Mouse (Mus musculus) limb, embryonic 15.5 days (tissue): ENCODE data around the gene Pfn4. TPM values are rescaled to one million over a fixed set of nuclear protein-coding genes. Genes with fewer than 3 reads are reported as not detected.
"Not testable (repeated sequence)": the region's sequence is repeated elsewhere in the genome, so short reads cannot be mapped to it uniquely, and the experiment has no call there.

ENCODE experiments used
- ATAC-seq: fragments of 200-750 bp; cut with Nextera tagmentation; 2 replicates; pipeline ENCODE4 v1.8.0; 2017; ENCODE audit warnings: low read depth, moderate TSS enrichment; ENCODE audit not compliant: insufficient number of reproducible peaks, low FRiP score, low TSS enrichment
- H3K27ac ChIP-seq: fragments of 300-500 bp; sonication (generic); 2 replicates; pipeline ENCODE4 v1.5.1; 2015; ENCODE audit warnings: moderate library complexity, mild to moderate bottlenecking, inconsistent platforms
- H3K27me3 ChIP-seq: fragments of 300-500 bp; sonication (generic); 2 replicates; pipeline ENCODE4 v1.6.1; 2015; ENCODE audit warnings: inconsistent platforms
- H3K36me3 ChIP-seq: fragments of 300-500 bp; sonication (generic); 2 replicates; pipeline ENCODE4 v1.6.1; 2015; ENCODE audit warnings: inconsistent platforms
- H3K4me1 ChIP-seq: fragments of 300-500 bp; sonication (generic); 2 replicates; pipeline ENCODE4 v1.6.1; 2015; ENCODE audit warnings: inconsistent platforms
- H3K4me2 ChIP-seq: fragments of 300-500 bp; sonication (generic); 2 replicates; pipeline ENCODE4 v1.6.1; 2015; ENCODE audit warnings: mild to moderate bottlenecking, inconsistent platforms
- H3K4me3 ChIP-seq: fragments of 300-500 bp; sonication (generic); 2 replicates; pipeline ENCODE4 v1.5.1; 2015; ENCODE audit warnings: mild to moderate bottlenecking, inconsistent platforms
- H3K9ac ChIP-seq: fragments of 300-500 bp; sonication (generic); 2 replicates; pipeline ENCODE4 v1.6.1; 2015; ENCODE audit warnings: inconsistent platforms
- H3K9me3 ChIP-seq: fragments of 300-500 bp; sonication (generic); 2 replicates; pipeline ENCODE4 v1.6.1; 2016; ENCODE audit warnings: inconsistent platforms
- WGBS: fragments of 180-500 bp; shearing (Covaris S2); methylation state at CpG from one replicate; pipeline ENCODE4 v1.1.7; 2015; 5-methylcytosine and 5-hydroxymethylcytosine counted together
- polyA plus RNA-seq: library from polyadenylated mRNA; unstranded; fragments of >200 nt; fragmentation: Nextera tagmentation; extraction: Ambion mirVana; gene quantifications from 2 replicates; pipeline ENCODE4 v1.2.1, GENCODE M21; 2015

The Pfn4 gene
- polyA plus RNA-seq, 1 experiment from 2014 or later, result 3.6 TPM

DNA sequence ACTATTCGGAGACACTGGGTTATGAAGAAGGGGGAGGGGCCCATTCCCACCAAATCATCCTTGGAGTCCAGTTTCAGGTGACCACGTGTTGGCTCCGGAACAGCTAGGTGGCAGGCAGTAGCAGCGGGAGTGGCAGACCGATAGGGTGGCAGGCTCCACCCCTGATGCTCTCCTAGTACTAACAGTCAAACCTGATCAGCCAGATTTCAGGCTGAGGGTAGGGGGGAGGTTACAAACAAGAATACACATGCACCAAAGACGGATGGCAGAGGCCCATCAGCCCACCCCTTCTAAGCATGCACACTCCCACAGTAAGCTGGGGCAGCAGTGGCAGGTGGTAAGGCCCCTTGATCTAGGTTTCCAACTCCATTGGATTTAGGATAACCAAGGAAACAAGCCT, 28.6 kb downstream of the Pfn4 start:
- not testable (repeated sequence) for H3K4me3 ChIP-seq, H3K36me3 ChIP-seq, ATAC-seq, H3K4me2 ChIP-seq, H3K4me1 ChIP-seq, H3K9ac ChIP-seq, H3K27ac ChIP-seq, H3K27me3 ChIP-seq, H3K9me3 ChIP-seq
- 63% methylated on average over 6 of the region's 6 CpGs for WGBS

DNA sequence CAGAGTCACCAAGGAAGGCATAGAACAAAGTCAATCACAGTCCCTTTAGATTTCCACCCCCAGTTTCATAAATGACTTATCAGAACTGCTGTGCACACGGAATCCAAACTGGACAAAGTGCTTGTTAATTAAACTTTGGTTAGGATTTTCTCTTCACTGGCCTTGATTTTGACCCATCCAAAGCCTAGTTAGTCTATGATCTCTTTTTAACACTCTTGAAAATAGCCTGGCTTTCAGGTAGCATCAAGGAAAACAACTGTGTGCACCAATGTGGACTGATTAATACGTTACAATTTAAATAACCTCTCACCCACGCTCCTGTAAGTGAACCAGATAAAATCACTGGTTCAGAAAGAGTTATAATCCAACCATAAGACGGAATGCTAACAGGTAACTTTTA, 42.2 kb downstream of the Pfn4 start:
- no peak overlapping the region for H3K4me3 ChIP-seq
- no peak overlapping the region for H3K4me2 ChIP-seq
- H3K27me3 ChIP-seq, result no peaks in the 10 kb centered on the region
- no peak overlapping the region for H3K9ac ChIP-seq
- H3K36me3 ChIP-seq, result no peaks in the 10 kb centered on the region
- WGBS, result 78% methylated on average over 4 of the region's 4 CpGs
- no peak overlapping the region for H3K27ac ChIP-seq
- no peak for ATAC-seq
- no peaks in the 10 kb centered on the region for H3K9me3 ChIP-seq
- H3K4me1 ChIP-seq, result no peaks in the 10 kb centered on the region

- H3K9ac ChIP-seq, result no peak overlapping the region
These were observed 42.9 kb downstream of the Pfn4 start for GRCm38 (mm10) chr12:4811705-4812104.

GRCm38 (mm10) chr12:4813636-4814035, 44.8 kb downstream of the Pfn4 start:
- H3K9ac ChIP-seq, result no peak overlapping the region
- no peaks in the 10 kb centered on the region for H3K36me3 ChIP-seq
- no peaks in the 10 kb centered on the region for H3K9me3 ChIP-seq
- H3K27me3 ChIP-seq, result no peaks in the 10 kb centered on the region
- H3K27ac ChIP-seq, result no peak overlapping the region
- peaks cover 12% of the 10 kb centered on the region; the same call in 1 of the 2 replicates for H3K4me1 ChIP-seq
- no peak overlapping the region for H3K4me2 ChIP-seq
- ATAC-seq, result no peak
- no peak overlapping the region for H3K4me3 ChIP-seq
- WGBS, result 63% methylated on average over 4 of the region's 4 CpGs

More at GRCm38 (mm10) chr12:4811705-4812104, 42.9 kb downstream of the Pfn4 start:
- no peaks in the 10 kb centered on the region for H3K27me3 ChIP-seq
- H3K4me1 ChIP-seq, result peaks cover 4% of the 10 kb centered on the region; the same call in 1 of the 2 replicates
- ATAC-seq, result no peak
- no peak overlapping the region for H3K4me3 ChIP-seq
- no peak overlapping the region for H3K4me2 ChIP-seq
- H3K9me3 ChIP-seq, result no peaks in the 10 kb centered on the region
- no peaks in the 10 kb centered on the region for H3K36me3 ChIP-seq
- H3K27ac ChIP-seq, result no peak overlapping the region
- WGBS, result 52% methylated on average over 3 of the region's 3 CpGs

DNA sequence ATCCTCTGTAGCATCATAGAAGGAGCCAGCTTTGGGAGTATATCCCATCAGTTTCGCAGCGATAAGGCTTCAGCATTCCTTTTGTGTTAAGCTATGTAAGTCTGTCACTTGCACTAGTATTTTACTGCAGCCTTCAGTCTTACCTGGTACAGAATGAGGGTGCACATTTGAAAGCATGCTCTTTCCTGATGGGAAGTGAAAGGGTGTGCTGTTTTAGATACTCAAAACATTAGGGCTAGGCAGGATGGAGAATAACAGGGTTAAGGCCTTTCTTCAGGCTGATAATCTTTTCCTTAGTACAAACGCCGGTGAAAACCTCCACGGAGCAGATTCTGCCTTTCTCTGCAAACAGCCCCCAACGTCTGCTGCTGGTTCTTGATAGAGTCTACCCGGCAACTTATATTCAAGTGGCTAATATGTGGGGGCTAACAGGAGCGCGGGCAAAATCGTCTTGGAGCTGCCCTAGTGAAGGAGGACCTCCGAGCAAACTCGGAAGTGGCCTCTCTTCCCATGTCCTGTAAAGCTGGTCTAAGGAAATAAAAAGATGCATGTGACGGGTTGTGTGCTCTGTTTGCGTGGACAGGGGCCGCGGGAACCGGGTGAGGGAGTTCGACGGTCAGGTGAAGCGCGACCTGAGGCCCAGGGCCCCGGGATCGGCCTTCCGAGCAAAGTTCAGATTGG, 48.0 kb downstream of the Pfn4 start:
- H3K27ac ChIP-seq, result peak overlapping the region; percentile 94
- peaks cover 13% of the 10 kb centered on the region; the same call in 1 of the 2 replicates for H3K4me1 ChIP-seq
- H3K4me3 ChIP-seq, result peak overlapping the region; percentile 70
- H3K36me3 ChIP-seq, result peaks cover 14% of the 10 kb centered on the region
- H3K9me3 ChIP-seq, result no peaks in the 10 kb centered on the region
- peak; percentile 50; the same call in 1 of the 2 replicates for ATAC-seq
- no peaks in the 10 kb centered on the region for H3K27me3 ChIP-seq
- H3K4me2 ChIP-seq, result peak overlapping the region; percentile 72
- WGBS, result 9% methylated on average over 24 of the region's 24 CpGs
- peak overlapping the region; percentile 64 for H3K9ac ChIP-seq

DNA sequence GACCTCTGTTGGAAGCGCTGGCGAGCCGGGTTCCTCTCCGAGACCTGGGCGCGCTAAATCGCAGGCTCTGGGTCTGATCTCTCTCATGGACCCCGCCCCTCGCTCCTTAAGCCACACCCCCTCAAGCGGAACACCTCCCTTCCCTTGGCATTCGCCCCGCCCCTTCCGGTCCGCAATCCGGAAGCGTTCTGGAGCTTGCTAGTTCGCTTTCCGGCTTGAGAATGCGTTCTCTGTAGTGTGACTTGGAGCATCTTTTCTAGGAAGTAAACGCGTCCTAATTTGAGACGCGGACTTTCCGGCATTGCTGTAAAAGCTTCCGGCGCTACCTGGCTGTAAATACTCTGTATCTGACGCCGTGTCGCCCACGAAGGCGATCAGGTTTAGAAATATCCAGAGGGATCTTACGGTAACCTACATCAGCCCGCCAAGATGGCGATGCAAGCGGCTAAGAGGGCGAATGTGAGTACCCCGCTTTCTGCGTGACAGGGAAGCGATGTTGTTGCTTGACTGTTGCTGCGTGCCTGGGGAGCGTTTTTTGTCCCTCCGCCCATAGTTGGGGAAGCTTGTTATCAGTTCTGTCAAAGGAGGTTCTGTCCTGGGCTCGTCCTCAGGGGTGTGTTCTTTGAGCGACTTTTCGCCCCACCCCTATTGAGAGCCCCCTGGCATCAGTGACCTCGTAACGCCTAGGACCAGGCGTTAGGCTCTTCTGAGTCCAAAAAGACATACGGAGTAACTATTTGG, 48.7 kb downstream of the Pfn4 start, which contains the start of gene Sf3b6:
TSS of gene Sf3b6 (plus strand) at position 184 of the 741 bp plus-strand sequence.
- peak within 1 kb of the TSS; percentile 94 for H3K27ac ChIP-seq
- peaks cover 20% of the 10 kb centered on the region for H3K36me3 ChIP-seq
- ATAC-seq, result peak; percentile 94
- H3K9me3 ChIP-seq, result no peaks in the 10 kb centered on the region
- H3K27me3 ChIP-seq, result no peaks in the 10 kb centered on the region
- under 1% methylated on average over 48 of the region's 49 CpGs for WGBS
- H3K4me2 ChIP-seq, result peak within 1 kb of the TSS; percentile 72
- peak within 1 kb of the TSS; percentile 70 for H3K4me3 ChIP-seq
- peak within 1 kb of the TSS; percentile 64 for H3K9ac ChIP-seq
- peaks cover 13% of the 10 kb centered on the region; the same call in 1 of the 2 replicates for H3K4me1 ChIP-seq

DNA sequence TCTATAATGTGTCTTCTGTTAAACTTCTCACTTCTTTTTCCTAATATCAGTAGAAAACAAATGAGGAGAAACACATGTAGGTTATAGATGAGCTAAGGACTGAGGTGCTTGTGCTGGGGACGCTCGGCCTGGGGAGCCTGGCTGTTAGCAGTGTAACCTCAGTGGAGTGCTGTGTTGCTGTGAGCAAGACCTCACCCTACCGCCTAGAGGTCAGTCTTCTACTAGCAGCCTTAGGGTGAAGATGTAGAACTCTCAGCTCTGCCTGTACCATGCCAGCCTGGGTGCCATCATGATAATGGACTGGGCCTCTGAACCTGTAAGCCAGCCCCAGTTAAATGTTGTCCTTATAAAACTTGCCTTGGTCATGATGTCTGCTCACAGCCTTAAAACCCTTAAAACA, 58.4 kb downstream of the Pfn4 start:
- WGBS, result 78% methylated on average over 3 of the region's 3 CpGs
- no peaks in the 10 kb centered on the region for H3K4me1 ChIP-seq
- no peak overlapping the region for H3K27ac ChIP-seq
- H3K4me2 ChIP-seq, result no peak overlapping the region
- H3K27me3 ChIP-seq, result no peaks in the 10 kb centered on the region
- H3K9me3 ChIP-seq, result no peaks in the 10 kb centered on the region
- H3K36me3 ChIP-seq, result peaks cover 63% of the 10 kb centered on the region
- H3K9ac ChIP-seq, result no peak overlapping the region
- no peak for ATAC-seq
- H3K4me3 ChIP-seq, result no peak overlapping the region

Other genes with a start within 250 kb of the Pfn4 start
- 33.8 and 39.3 TPM in 2 replicates for gene Itsn2, start 176.4 kb upstream of the Pfn4 start, polyA plus RNA-seq
- not detected in 2 replicates for gene Gm3625, start 176.1 kb upstream of the Pfn4 start, polyA plus RNA-seq
- gene Fam228a, start 30.6 kb upstream of the Pfn4 start, polyA plus RNA-seq, result 0.20 and 0.52 TPM in 2 replicates
- gene Fam228b, start 245 bp downstream of the Pfn4 start, polyA plus RNA-seq, result 3.6 and 5.1 TPM in 2 replicates
- 184 and 205 TPM in 2 replicates for gene Sf3b6, start 48.5 kb downstream of the Pfn4 start, polyA plus RNA-seq
- 14.0 and 15.2 TPM in 2 replicates for gene Fkbp1b, start 72.6 kb downstream of the Pfn4 start, polyA plus RNA-seq
- gene Wdcp, start 74.3 kb downstream of the Pfn4 start, polyA plus RNA-seq, result 13.2 and 17.6 TPM in 2 replicates
- 0.94 and 1.1 TPM in 2 replicates for gene Mfsd2b, start 105.3 kb downstream of the Pfn4 start, polyA plus RNA-seq
- gene Ubxn2a, start 138.7 kb downstream of the Pfn4 start, polyA plus RNA-seq, result 24.6 and 25.6 TPM in 2 replicates
- gene Atad2b, start 148.3 kb downstream of the Pfn4 start, polyA plus RNA-seq, result 6.8 and 9.6 TPM in 2 replicates